Mouse (Mus musculus) neural tube, embryonic 13.5 days (tissue): ENCODE data around the gene Arpc3. TPM values are rescaled to one million over a fixed set of nuclear protein-coding genes. Genes with fewer than 3 reads are reported as not detected.

Source experiments
- ATAC-seq: fragments of 200-750 bp; cut with Nextera tagmentation; 2 replicates; pipeline ENCODE4 v1.8.0; 2017; ENCODE audit warnings: low read depth, mild to moderate bottlenecking, moderate TSS enrichment, moderate library complexity
- H3K27ac ChIP-seq: fragments of 300-500 bp; sonication (generic); replicated peaks from 2 replicates; pipeline ENCODE4 v1.5.1; 2015; ENCODE audit warnings: moderate library complexity, mild to moderate bottlenecking, inconsistent platforms
- H3K27me3 ChIP-seq: fragments of 300-500 bp; sonication (generic); 2 replicates; pipeline ENCODE4 v1.6.1; 2015; ENCODE audit warnings: mild to moderate bottlenecking, inconsistent platforms
- H3K36me3 ChIP-seq: fragments of 300-500 bp; sonication (generic); 2 replicates; pipeline ENCODE4 v1.6.1; 2015; ENCODE audit warnings: mild to moderate bottlenecking, inconsistent platforms
- H3K4me1 ChIP-seq: fragments of 300-500 bp; sonication (generic); replicated peaks from 2 replicates; pipeline ENCODE4 v1.6.1; 2015; ENCODE audit warnings: inconsistent platforms
- H3K4me2 ChIP-seq: fragments of 300-500 bp; sonication (generic); 2 replicates; pipeline ENCODE4 v1.6.1; 2015; ENCODE audit warnings: inconsistent platforms, mild to moderate bottlenecking, moderate library complexity
- H3K4me3 ChIP-seq: fragments of 300-500 bp; sonication (generic); 2 replicates; pipeline ENCODE4 v1.5.1; 2015; ENCODE audit warnings: mild to moderate bottlenecking, inconsistent platforms
- H3K9ac ChIP-seq: fragments of 300-500 bp; sonication (generic); 2 replicates; pipeline ENCODE4 v1.6.1; 2015; ENCODE audit warnings: moderate library complexity, mild to moderate bottlenecking, inconsistent platforms
- H3K9me3 ChIP-seq: fragments of 300-500 bp; sonication (generic); 2 replicates; pipeline ENCODE4 v1.6.1; 2016; ENCODE audit warnings: inconsistent platforms
- WGBS: fragments of 180-500 bp; shearing (Covaris S2); methylation state at CpG from one replicate; pipeline ENCODE4 v1.1.7; 2015; 5-methylcytosine and 5-hydroxymethylcytosine counted together
- polyA plus RNA-seq: library from polyadenylated mRNA; unstranded; fragments of >200 nt; fragmentation: Nextera tagmentation; extraction: Ambion mirVana; gene quantifications from 2 replicates; pipeline ENCODE4 v1.2.1, GENCODE M21; 2015

Arpc3 gene
- polyA plus RNA-seq, 1 experiment from 2014 or later = 169 TPM

GRCm38 (mm10) chr5:122422071-122422964 is 30.6 kb downstream of the Arpc3 start:
- WGBS = under 1% methylated on average over 73 of the region's 73 CpGs
- peak overlapping the region; percentile 94 for H3K4me2 ChIP-seq
- no peaks in the 10 kb centered on the region for H3K36me3 ChIP-seq
- H3K4me3 ChIP-seq = peak overlapping the region; percentile 92
- peak; percentile 95 for ATAC-seq
- H3K9me3 ChIP-seq = no peaks in the 10 kb centered on the region
- peak overlapping the region; percentile 91 for H3K9ac ChIP-seq
- peak overlapping the region; percentile 88 for H3K27ac ChIP-seq
- peaks cover 24% of the 10 kb centered on the region for H3K4me1 ChIP-seq
- no peaks in the 10 kb centered on the region for H3K27me3 ChIP-seq

GRCm38 (mm10) chr5:122423083-122423482 is 31.4 kb downstream of the Arpc3 start:
- H3K9me3 ChIP-seq = no peaks in the 10 kb centered on the region
- peaks cover 24% of the 10 kb centered on the region for H3K4me1 ChIP-seq
- 36% methylated on average over 15 of the region's 15 CpGs for WGBS
- no peak for ATAC-seq
- peak overlapping the region; percentile 92 for H3K4me3 ChIP-seq
- H3K4me2 ChIP-seq = peak overlapping the region; percentile 94
- no peaks in the 10 kb centered on the region for H3K27me3 ChIP-seq
- H3K9ac ChIP-seq = peak overlapping the region; percentile 91
- H3K36me3 ChIP-seq = peaks cover 4% of the 10 kb centered on the region
- no peak overlapping the region for H3K27ac ChIP-seq

- ATAC-seq = no peak
- Histone ChIP-seq H3K27me3 (no peaks in the 10 kb centered on the region), H3K4me2 (no peak overlapping the region), H3K9me3 (no peaks in the 10 kb centered on the region), H3K4me3 (no peak overlapping the region), H3K9ac (no peak overlapping the region), H3K27ac (no peak overlapping the region), H3K4me1 (peaks cover 24% of the 10 kb centered on the region), H3K36me3 (peaks cover 29% of the 10 kb centered on the region)
- WGBS = 90% methylated on average over 2 of the region's 2 CpGs
These were observed 33.9 kb downstream of the Arpc3 start for GRCm38 (mm10) chr5:122425550-122425949.

- WGBS = 92% methylated on average over 4 of the region's 4 CpGs
- Histone ChIP-seq H3K9ac (no peak overlapping the region), H3K4me3 (no peak overlapping the region), H3K9me3 (no peaks in the 10 kb centered on the region), H3K27ac (no peak overlapping the region), H3K4me1 (no peaks in the 10 kb centered on the region), H3K4me2 (no peak overlapping the region), H3K36me3 (peaks cover 74% of the 10 kb centered on the region), H3K27me3 (no peaks in the 10 kb centered on the region)
- ATAC-seq = no peak
These were observed 38.5 kb downstream of the Arpc3 start for GRCm38 (mm10) chr5:122430036-122430775.

- no peak overlapping the region for H3K4me3 ChIP-seq
- no peaks in the 10 kb centered on the region for H3K4me1 ChIP-seq
- H3K36me3 ChIP-seq = peaks cover 84% of the 10 kb centered on the region
- H3K4me2 ChIP-seq = no peak overlapping the region
- no peaks in the 10 kb centered on the region for H3K27me3 ChIP-seq
- no peak overlapping the region for H3K27ac ChIP-seq
- WGBS = 93% methylated on average over 8 of the region's 8 CpGs
- ATAC-seq = no peak
- no peaks in the 10 kb centered on the region for H3K9me3 ChIP-seq
- H3K9ac ChIP-seq = no peak overlapping the region
These were observed 39.5 kb downstream of the Arpc3 start for GRCm38 (mm10) chr5:122431221-122431620.

- H3K27ac ChIP-seq = no peak overlapping the region
- 80% methylated on average over 4 of the region's 4 CpGs for WGBS
- peaks cover 99% of the 10 kb centered on the region for H3K36me3 ChIP-seq
- H3K9me3 ChIP-seq = no peaks in the 10 kb centered on the region
- H3K27me3 ChIP-seq = no peaks in the 10 kb centered on the region
- H3K4me2 ChIP-seq = no peak overlapping the region
- H3K4me3 ChIP-seq = no peak overlapping the region
- no peaks in the 10 kb centered on the region for H3K4me1 ChIP-seq
- no peak for ATAC-seq
- no peak overlapping the region for H3K9ac ChIP-seq
These were observed 42.9 kb downstream of the Arpc3 start for GRCm38 (mm10) chr5:122434541-122434940.

GRCm38 (mm10) chr5:122439400-122440094 is 47.9 kb downstream of the Arpc3 start:
- Histone ChIP-seq H3K4me1 (no peaks in the 10 kb centered on the region), H3K9me3 (no peaks in the 10 kb centered on the region), H3K27me3 (no peaks in the 10 kb centered on the region), H3K27ac (no peak overlapping the region; the same call in 1 of the 2 replicates), H3K36me3 (peaks cover 100% of the 10 kb centered on the region), H3K4me2 (no peak overlapping the region), H3K4me3 (no peak overlapping the region), H3K9ac (no peak overlapping the region)
- WGBS = 90% methylated on average over 19 of the region's 19 CpGs
- no peak for ATAC-seq

- H3K4me3 ChIP-seq = no peak overlapping the region
- peaks cover 100% of the 10 kb centered on the region for H3K36me3 ChIP-seq
- H3K27ac ChIP-seq = no peak overlapping the region
- H3K4me1 ChIP-seq = no peaks in the 10 kb centered on the region
- ATAC-seq = no peak
- no peak overlapping the region for H3K9ac ChIP-seq
- no peaks in the 10 kb centered on the region for H3K27me3 ChIP-seq
- 92% methylated on average over 12 of the region's 12 CpGs for WGBS
- H3K9me3 ChIP-seq = no peaks in the 10 kb centered on the region
- H3K4me2 ChIP-seq = no peak overlapping the region
These were observed 48.5 kb downstream of the Arpc3 start for GRCm38 (mm10) chr5:122440095-122440630.

- Histone ChIP-seq H3K27ac (no peak overlapping the region), H3K4me3 (no peak overlapping the region), H3K4me1 (no peaks in the 10 kb centered on the region), H3K9me3 (no peaks in the 10 kb centered on the region), H3K36me3 (peaks cover 84% of the 10 kb centered on the region), H3K4me2 (no peak overlapping the region), H3K27me3 (no peaks in the 10 kb centered on the region), H3K9ac (no peak overlapping the region)
- WGBS = 97% methylated on average over 10 of the region's 10 CpGs
- ATAC-seq = no peak
These were observed 52.8 kb downstream of the Arpc3 start for GRCm38 (mm10) chr5:122444492-122444891.

GRCm38 (mm10) chr5:122445051-122445610 is 53.5 kb downstream of the Arpc3 start:
- H3K9ac ChIP-seq = no peak overlapping the region
- H3K4me3 ChIP-seq = no peak overlapping the region
- no peak overlapping the region for H3K27ac ChIP-seq
- WGBS = 90% methylated on average over 11 of the region's 11 CpGs
- peaks cover 78% of the 10 kb centered on the region for H3K36me3 ChIP-seq
- ATAC-seq = no peak
- no peak overlapping the region for H3K4me2 ChIP-seq
- no peaks in the 10 kb centered on the region for H3K9me3 ChIP-seq
- 0 out of 2 replicates have a peak, but pooled peaks cover 4% of the 10 kb centered on the region for H3K4me1 ChIP-seq
- H3K27me3 ChIP-seq = no peaks in the 10 kb centered on the region

GRCm38 (mm10) chr5:122447857-122448256 is 56.2 kb downstream of the Arpc3 start:
- Histone ChIP-seq H3K27ac (no peak overlapping the region), H3K4me2 (no peak overlapping the region), H3K4me1 (0 out of 2 replicates have a peak, but pooled peaks cover 4% of the 10 kb centered on the region), H3K4me3 (no peak overlapping the region), H3K36me3 (peaks cover 71% of the 10 kb centered on the region), H3K9me3 (no peaks in the 10 kb centered on the region), H3K27me3 (no peaks in the 10 kb centered on the region), H3K9ac (no peak overlapping the region)
- WGBS = 95% methylated on average over 8 of the region's 8 CpGs
- no peak for ATAC-seq
